Mouse (Mus musculus) myocyte (in vitro differentiated cells): ENCODE results near the gene Sult1a1. TPM values are rescaled to one million over a fixed set of nuclear protein-coding genes. Genes with fewer than 3 reads are reported as not detected.

Experiments
- H3K27me3 ChIP-seq: one replicate; pipeline ENCODE4 v1.6.1; 2011; ENCODE audit not compliant: control insufficient read depth, insufficient read depth, insufficient read length
- H3K36me3 ChIP-seq: one replicate; pipeline ENCODE4 v1.6.1; 2011; ENCODE audit not compliant: control insufficient read depth, insufficient read depth
- H3K4me2 ChIP-seq: one replicate; pipeline ENCODE4 v1.6.1; 2011; ENCODE audit warnings: low read depth, control low read depth
- H3K4me3 ChIP-seq: one replicate; pipeline ENCODE4 v1.5.1; 2011; ENCODE audit warnings: mild to moderate bottlenecking, control low read depth, moderate library complexity
- H3K79me2 ChIP-seq: one replicate; pipeline ENCODE4 v1.6.1; 2011; ENCODE audit not compliant: control insufficient read depth, insufficient read depth
- H3ac ChIP-seq: one replicate; pipeline ENCODE4 v1.6.1; 2011; ENCODE audit not compliant: control insufficient read depth, insufficient read length
- CEBPB ChIP-seq: IDR thresholded peaks from 2 replicates; pipeline ENCODE4 v1.6.1; 2011; ENCODE audit warnings: mild to moderate bottlenecking, moderate library complexity; ENCODE audit not compliant: poor library complexity, insufficient read depth, severe bottlenecking
- E2F4 ChIP-seq: IDR thresholded peaks from one replicate; pipeline ENCODE4 v1.6.1; 2011; ENCODE audit warnings: mild to moderate bottlenecking, control low read depth, moderate library complexity; ENCODE audit not compliant: insufficient read depth
- MAX ChIP-seq: IDR thresholded peaks from one replicate; pipeline ENCODE4 v1.6.1; 2011; ENCODE audit warnings: low read depth, mild to moderate bottlenecking, control low read depth
- MYOD1 ChIP-seq, 3 experiments: IDR thresholded peaks; one replicate each; pipeline ENCODE4 v1.6.1; 2011; ENCODE audit warnings: control low read depth in 2 of 3, low read depth in 2 of 3, mild to moderate bottlenecking in 2 of 3, moderate library complexity in 1 of 3; ENCODE audit not compliant: insufficient read length in 2 of 3, control insufficient read depth in 1 of 3
- MYOG ChIP-seq, 3 experiments: IDR thresholded peaks; one replicate each; pipeline ENCODE4 v1.6.1; 2011; ENCODE audit warnings: control low read depth in 2 of 3, low read depth in 2 of 3, mild to moderate bottlenecking in 2 of 3; ENCODE audit not compliant: insufficient read length in 2 of 3, control insufficient read depth in 1 of 3, insufficient read depth in 1 of 3
- POLR2A ChIP-seq: IDR thresholded peaks from one replicate; pipeline ENCODE4 v1.6.1; 2011; ENCODE audit warnings: low read depth, mild to moderate bottlenecking, control low read depth, moderate library complexity; ENCODE audit not compliant: insufficient read length
- POLR2AphosphoS2 ChIP-seq: IDR thresholded peaks from one replicate; pipeline ENCODE4 v1.6.1; 2011; ENCODE audit warnings: low read depth, control low read depth; ENCODE audit not compliant: insufficient read length
- REST ChIP-seq: IDR thresholded peaks from one replicate; pipeline ENCODE4 v1.6.1; 2011; ENCODE audit warnings: mild to moderate bottlenecking, control low read depth, moderate library complexity; ENCODE audit not compliant: insufficient read depth, insufficient read length
- SRF ChIP-seq: IDR thresholded peaks from one replicate; pipeline ENCODE4 v1.6.1; 2011; ENCODE audit warnings: low read depth; ENCODE audit not compliant: control insufficient read depth, insufficient read length
- TCF12 ChIP-seq: IDR thresholded peaks from one replicate; pipeline ENCODE4 v1.6.1; 2011; ENCODE audit warnings: mild to moderate bottlenecking, control low read depth; ENCODE audit not compliant: poor library complexity, insufficient read depth, severe bottlenecking
- TCF3 ChIP-seq: IDR thresholded peaks from one replicate; pipeline ENCODE4 v1.6.1; 2011; ENCODE audit warnings: low read depth, control low read depth; ENCODE audit not compliant: insufficient read length
- USF1 ChIP-seq: IDR thresholded peaks from one replicate; pipeline ENCODE4 v1.6.1; 2011; ENCODE audit warnings: low read depth, mild to moderate bottlenecking, control low read depth, moderate library complexity
- polyA plus RNA-seq: library from polyadenylated mRNA; unstranded; fragments of >200 nt; fragmentation: generic; extraction: Trizol; gene quantifications from one replicate; pipeline ENCODE4 v1.2.1, GENCODE M21; 2012; ENCODE audit warnings: missing spikeins

The Sult1a1 gene
- polyA plus RNA-seq, 1 experiment = not detected

GRCm38 (mm10) chr7:126655695-126656094 lies 20.5 kb downstream of the Sult1a1 start:
- Histone ChIP-seq H3K27me3 (no peaks in the 10 kb centered on the region), H3K4me3 (no peak overlapping the region), H3K79me2 (peaks cover 5% of the 10 kb centered on the region), H3K36me3 (no peaks in the 10 kb centered on the region), H3K4me2 (no peak overlapping the region), H3ac (no peak overlapping the region)
- TF ChIP-seq TCF3 (no peak), MAX (no peak), MYOG (IDR thresholded peaks at IDR 0.05; ENCODE audit: control insufficient read depth in 1 of 3, insufficient read depth in 1 of 3, insufficient read length in 2 of 3, low read depth in 2 of 3) (no peak), MYOD1 (IDR thresholded peaks at IDR 0.05; ENCODE audit: control insufficient read depth in 1 of 3, insufficient read length in 2 of 3, low read depth in 2 of 3) (no peak), E2F4 (no peak), SRF (no peak), USF1 (no peak), POLR2AphosphoS2 (no peak)

- Histone ChIP-seq H3K36me3 (no peaks in the 10 kb centered on the region), H3K79me2 (peaks cover 14% of the 10 kb centered on the region), H3K4me3 (no peak overlapping the region), H3ac (no peak overlapping the region), H3K4me2 (no peak overlapping the region), H3K27me3 (no peaks in the 10 kb centered on the region)
- TF ChIP-seq POLR2A (no peak), TCF12 (no peak)
These were observed 22.2 kb downstream of the Sult1a1 start for GRCm38 (mm10) chr7:126653991-126654390.

- TF ChIP-seq SRF (no peak), POLR2AphosphoS2 (no peak), MAX (no peak), USF1 (no peak), TCF3 (no peak), E2F4 (no peak), MYOG (IDR thresholded peaks at IDR 0.05; ENCODE audit: control insufficient read depth in 1 of 3, insufficient read depth in 1 of 3, insufficient read length in 2 of 3, low read depth in 2 of 3) (no peak), TCF12 (no peak), REST (no peak), POLR2A (no peak), MYOD1 (IDR thresholded peaks at IDR 0.05; ENCODE audit: control insufficient read depth in 1 of 3, insufficient read length in 2 of 3, low read depth in 2 of 3) (no peak), CEBPB (no peak)
- H3ac ChIP-seq = no peak overlapping the region
- H3K4me2 ChIP-seq = no peak overlapping the region
- H3K79me2 ChIP-seq = peaks cover 14% of the 10 kb centered on the region
- no peaks in the 10 kb centered on the region for H3K27me3 ChIP-seq
- no peak overlapping the region for H3K4me3 ChIP-seq
- no peaks in the 10 kb centered on the region for H3K36me3 ChIP-seq
These were observed 25.4 kb downstream of the Sult1a1 start for GRCm38 (mm10) chr7:126650852-126651251.

- no peaks in the 10 kb centered on the region for H3K27me3 ChIP-seq
- H3K79me2 ChIP-seq = peaks cover 11% of the 10 kb centered on the region
- H3K36me3 ChIP-seq = no peaks in the 10 kb centered on the region
- H3K4me3 ChIP-seq = peak within 1 kb of the TSS; percentile 59
- peak within 1 kb of the TSS; percentile 28 for H3ac ChIP-seq
- TF ChIP-seq USF1 (no peak), MAX (no peak), MYOG (IDR thresholded peaks at IDR 0.05; ENCODE audit: control insufficient read depth in 1 of 3, insufficient read depth in 1 of 3, insufficient read length in 2 of 3, low read depth in 2 of 3) (peak in 1 of 3 experiments; percentile 26), POLR2A (peak; percentile 98), TCF3 (no peak), E2F4 (peak; percentile 3), SRF (peak; percentile 42), REST (no peak), MYOD1 (IDR thresholded peaks at IDR 0.05; ENCODE audit: control insufficient read depth in 1 of 3, insufficient read length in 2 of 3, low read depth in 2 of 3) (peak in 1 of 3 experiments; percentile 2), POLR2AphosphoS2 (peak; percentile 98)
- H3K4me2 ChIP-seq = peak within 1 kb of the TSS; percentile 94
These were observed 26.8 kb downstream of the Sult1a1 start, which contains the start of gene Sgf29 for GRCm38 (mm10) chr7:126649231-126650051. TSS of gene Sgf29 (plus strand) at chr7:126649309.

GRCm38 (mm10) chr7:126648486-126648885 lies 27.7 kb downstream of the Sult1a1 start:
- Histone ChIP-seq H3K4me3 (peak overlapping the region; percentile 59), H3K4me2 (peak overlapping the region; percentile 94)
- no peak for TF ChIP-seq TCF12
- no peak for TF ChIP-seq CEBPB
- no peak for TF ChIP-seq REST

More at GRCm38 (mm10) chr7:126648486-126648885, 27.7 kb downstream of the Sult1a1 start:
- H3K36me3 ChIP-seq = no peaks in the 10 kb centered on the region
- H3K27me3 ChIP-seq = no peaks in the 10 kb centered on the region
- no peak overlapping the region for H3ac ChIP-seq
- H3K79me2 ChIP-seq = peaks cover 9% of the 10 kb centered on the region
